Mouse (Mus musculus): ENCODE results near the gene Trappc4. TPM values are rescaled to one million over a fixed set of nuclear protein-coding genes. Genes with fewer than 3 reads are reported as not detected.
"Not testable (repeated sequence)": the region's sequence is repeated elsewhere in the genome, so short reads cannot be mapped to it uniquely, and the experiment has no call there.

The Trappc4 gene
- polyA plus RNA-seq, 1 experiment from 2014 or later: 90.3 TPM

- no peak for ATAC-seq (replicated peaks; ENCODE audit: extremely low read depth, insufficient read depth, low FRiP score)
- 81% methylated on average over 5 of the region's 5 CpGs for WGBS
Measured at GRCm38 (mm10) chr9:44378153-44378730, 29.2 kb downstream of the Trappc4 start.

GRCm38 (mm10) chr9:44377335-44377734, 30.1 kb downstream of the Trappc4 start:
- H3K27ac ChIP-seq (ENCODE audit: low read length); ATAC-seq (replicated peaks; ENCODE audit: extremely low read depth, insufficient read depth, low FRiP score); H3K27me3 ChIP-seq (ENCODE audit: control insufficient read depth, insufficient read depth, low read length); H3K9ac ChIP-seq (ENCODE audit: low read length); H3K4me3 ChIP-seq (ENCODE audit: low read length); H3K9me3 ChIP-seq (replicated peaks; ENCODE audit: control insufficient read depth, low read length); H3K4me2 ChIP-seq (ENCODE audit: low read depth, low read length): not testable (repeated sequence)
- H3K4me1 ChIP-seq (ENCODE audit: control insufficient read depth, insufficient read depth, low read length): peaks cover 14% of the 10 kb centered on the region
- peaks cover 16% of the 10 kb centered on the region for H3K36me3 ChIP-seq (ENCODE audit: control insufficient read depth, insufficient read depth)
- WGBS: 74% methylated on average over 2 of the region's 2 CpGs

More at GRCm38 (mm10) chr9:44378153-44378730, 29.2 kb downstream of the Trappc4 start:
- peaks cover 25% of the 10 kb centered on the region for H3K36me3 ChIP-seq (ENCODE audit: control insufficient read depth, insufficient read depth)
- no peaks in the 10 kb centered on the region for H3K27me3 ChIP-seq (ENCODE audit: control insufficient read depth, insufficient read depth, low read length)
- H3K4me2 ChIP-seq (ENCODE audit: low read depth, low read length): peak overlapping the region; percentile 84
- H3K27ac ChIP-seq (ENCODE audit: low read length): peak overlapping the region; percentile 48; the same call in 1 of the 2 replicates
- no peaks in the 10 kb centered on the region for H3K9me3 ChIP-seq (replicated peaks; ENCODE audit: control insufficient read depth, low read length)
- H3K4me3 ChIP-seq (ENCODE audit: low read length): peak overlapping the region; percentile 79
- H3K4me1 ChIP-seq (ENCODE audit: control insufficient read depth, insufficient read depth, low read length): peaks cover 14% of the 10 kb centered on the region
- peak overlapping the region; percentile 70 for H3K9ac ChIP-seq (ENCODE audit: low read length)

GRCm38 (mm10) chr9:44376141-44376540, 31.3 kb downstream of the Trappc4 start:
- H3K4me1 ChIP-seq (ENCODE audit: control insufficient read depth, insufficient read depth, low read length): peaks cover 14% of the 10 kb centered on the region
- no peak overlapping the region for H3K4me3 ChIP-seq (ENCODE audit: low read length)
- H3K36me3 ChIP-seq (ENCODE audit: control insufficient read depth, insufficient read depth): peaks cover 4% of the 10 kb centered on the region; the same call in 1 of the 2 replicates
- ATAC-seq (replicated peaks; ENCODE audit: extremely low read depth, insufficient read depth, low FRiP score): no peak
- H3K9me3 ChIP-seq (replicated peaks; ENCODE audit: control insufficient read depth, low read length): no peaks in the 10 kb centered on the region
- H3K27ac ChIP-seq (ENCODE audit: low read length): no peak overlapping the region
- WGBS: 82% methylated on average over 6 of the region's 6 CpGs
- no peak overlapping the region for H3K4me2 ChIP-seq (ENCODE audit: low read depth, low read length)
- no peak overlapping the region for H3K9ac ChIP-seq (ENCODE audit: low read length)
- no peaks in the 10 kb centered on the region for H3K27me3 ChIP-seq (ENCODE audit: control insufficient read depth, insufficient read depth, low read length)

- Histone ChIP-seq H3K27me3 (ENCODE audit: control insufficient read depth, insufficient read depth, low read length) (no peaks in the 10 kb centered on the region), H3K36me3 (ENCODE audit: control insufficient read depth, insufficient read depth) (no peaks in the 10 kb centered on the region), H3K4me3 (ENCODE audit: low read length) (no peak overlapping the region), H3K4me1 (ENCODE audit: control insufficient read depth, insufficient read depth, low read length) (peaks cover 2% of the 10 kb centered on the region; the same call in 1 of the 2 replicates), H3K9ac (ENCODE audit: low read length) (no peak overlapping the region), H3K9me3 (replicated peaks; ENCODE audit: control insufficient read depth, low read length) (no peaks in the 10 kb centered on the region), H3K4me2 (ENCODE audit: low read depth, low read length) (no peak overlapping the region), H3K27ac (ENCODE audit: low read length) (no peak overlapping the region)
- ATAC-seq (replicated peaks; ENCODE audit: extremely low read depth, insufficient read depth, low FRiP score): no peak
Measured at GRCm38 (mm10) chr9:44373386-44373785, 34.0 kb downstream of the Trappc4 start.

GRCm38 (mm10) chr9:44364480-44364879, 42.9 kb downstream of the Trappc4 start:
- Histone ChIP-seq H3K4me3 (ENCODE audit: low read length) (no peak overlapping the region), H3K9ac (ENCODE audit: low read length) (no peak overlapping the region), H3K4me2 (ENCODE audit: low read depth, low read length) (no peak overlapping the region), H3K4me1 (ENCODE audit: control insufficient read depth, insufficient read depth, low read length) (peaks cover 7% of the 10 kb centered on the region), H3K36me3 (ENCODE audit: control insufficient read depth, insufficient read depth) (peaks cover 4% of the 10 kb centered on the region; the same call in 1 of the 2 replicates), H3K27me3 (ENCODE audit: control insufficient read depth, insufficient read depth, low read length) (no peaks in the 10 kb centered on the region), H3K9me3 (replicated peaks; ENCODE audit: control insufficient read depth, low read length) (no peaks in the 10 kb centered on the region), H3K27ac (ENCODE audit: low read length) (no peak overlapping the region)
- ATAC-seq (replicated peaks; ENCODE audit: extremely low read depth, insufficient read depth, low FRiP score): no peak
- WGBS: 64% methylated on average over 3 of the region's 3 CpGs

GRCm38 (mm10) chr9:44361931-44362330, 45.5 kb downstream of the Trappc4 start:
- not testable (repeated sequence) for H3K27me3 ChIP-seq (ENCODE audit: control insufficient read depth, insufficient read depth, low read length); H3K9me3 ChIP-seq (replicated peaks; ENCODE audit: control insufficient read depth, low read length); ATAC-seq (replicated peaks; ENCODE audit: extremely low read depth, insufficient read depth, low FRiP score); H3K4me1 ChIP-seq (ENCODE audit: control insufficient read depth, insufficient read depth, low read length)
- H3K4me3 ChIP-seq (ENCODE audit: low read length): peak overlapping the region; percentile 82
- peak overlapping the region; percentile 75 for H3K27ac ChIP-seq (ENCODE audit: low read length)
- 34% methylated on average over 4 of the region's 4 CpGs for WGBS
- H3K9ac ChIP-seq (ENCODE audit: low read length): peak overlapping the region; percentile 61; the same call in 1 of the 2 replicates
- peak overlapping the region; percentile 85 for H3K4me2 ChIP-seq (ENCODE audit: low read depth, low read length)
- H3K36me3 ChIP-seq (ENCODE audit: control insufficient read depth, insufficient read depth): peaks cover 21% of the 10 kb centered on the region

GRCm38 (mm10) chr9:44361190-44361917, 46.0 kb downstream of the Trappc4 start, which contains the start of gene Vps11:
TSS of gene Vps11 (minus strand) at chr9:44361670.
- ATAC-seq (replicated peaks; ENCODE audit: extremely low read depth, insufficient read depth, low FRiP score): peak; percentile 93
- Histone ChIP-seq H3K4me3 (ENCODE audit: low read length) (peak within 1 kb of the TSS; percentile 82), H3K9ac (ENCODE audit: low read length) (peak within 1 kb of the TSS; percentile 85), H3K27me3 (ENCODE audit: control insufficient read depth, insufficient read depth, low read length) (no peaks in the 10 kb centered on the region), H3K9me3 (replicated peaks; ENCODE audit: control insufficient read depth, low read length) (no peaks in the 10 kb centered on the region), H3K4me1 (ENCODE audit: control insufficient read depth, insufficient read depth, low read length) (peaks cover 7% of the 10 kb centered on the region), H3K4me2 (ENCODE audit: low read depth, low read length) (peak within 1 kb of the TSS; percentile 85), H3K36me3 (ENCODE audit: control insufficient read depth, insufficient read depth) (peaks cover 26% of the 10 kb centered on the region), H3K27ac (ENCODE audit: low read length) (peak within 1 kb of the TSS; percentile 75)
- under 1% methylated on average over 44 of the region's 44 CpGs for WGBS

GRCm38 (mm10) chr9:44357207-44357606, 50.2 kb downstream of the Trappc4 start:
- Histone ChIP-seq H3K9ac (ENCODE audit: low read length) (no peak overlapping the region), H3K27me3 (ENCODE audit: control insufficient read depth, insufficient read depth, low read length) (no peaks in the 10 kb centered on the region), H3K4me2 (ENCODE audit: low read depth, low read length) (no peak overlapping the region), H3K4me1 (ENCODE audit: control insufficient read depth, insufficient read depth, low read length) (peaks cover 7% of the 10 kb centered on the region), H3K9me3 (replicated peaks; ENCODE audit: control insufficient read depth, low read length) (no peaks in the 10 kb centered on the region), H3K4me3 (ENCODE audit: low read length) (no peak overlapping the region), H3K36me3 (ENCODE audit: control insufficient read depth, insufficient read depth) (peaks cover 53% of the 10 kb centered on the region), H3K27ac (ENCODE audit: low read length) (no peak overlapping the region)
- WGBS: 75% methylated on average over 4 of the region's 4 CpGs
- no peak for ATAC-seq (replicated peaks; ENCODE audit: extremely low read depth, insufficient read depth, low FRiP score)

Measured in heart, embryonic 16.5 days (tissue).